Mouse (Mus musculus): ENCODE data around the gene Ctnnbl1. TPM values are rescaled to one million over a fixed set of nuclear protein-coding genes. Genes with fewer than 3 reads are reported as not detected.

Ctnnbl1 gene
- polyA plus RNA-seq, 1 experiment from 2014 or later: 106 TPM

DNA sequence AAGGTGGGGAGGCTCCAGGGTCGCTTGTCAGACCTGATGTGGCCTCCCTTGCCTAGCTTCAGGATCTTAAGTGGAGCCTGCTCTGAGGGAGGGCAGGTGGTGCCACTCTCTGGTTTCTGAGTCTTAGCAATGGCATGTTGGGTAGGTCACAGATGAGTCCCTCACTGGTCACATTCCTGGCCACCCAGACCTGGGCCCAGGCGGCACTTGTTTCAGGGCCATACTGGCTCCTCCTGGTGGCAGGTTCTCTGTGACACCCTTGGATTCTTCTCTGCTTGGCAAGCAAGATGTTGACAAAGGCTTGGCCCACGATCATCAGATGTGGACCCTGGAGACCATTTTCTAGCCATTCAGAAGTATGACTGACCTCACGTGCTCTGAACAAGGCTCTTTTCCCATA lies 195.5 kb downstream of the Ctnnbl1 start:
- Histone ChIP-seq H3K9me3 (ENCODE audit: control insufficient read depth, low read length) (no peaks in the 10 kb centered on the region), H3K4me3 (ENCODE audit: low read depth, low read length) (no peak overlapping the region), H3K36me3 (ENCODE audit: control insufficient read depth, insufficient read depth, low read length) (no peaks in the 10 kb centered on the region), H3K27me3 (ENCODE audit: control insufficient read depth, insufficient read depth, low read length) (no peaks in the 10 kb centered on the region), H3K4me2 (ENCODE audit: low read depth) (no peak overlapping the region), H3K4me1 (ENCODE audit: control insufficient read depth, insufficient read depth, low read length) (peaks cover 7% of the 10 kb centered on the region; the same call in 1 of the 2 replicates), H3K27ac (ENCODE audit: low read depth, low read length) (no peak overlapping the region), H3K9ac (ENCODE audit: low read length) (no peak overlapping the region)
- WGBS: 77% methylated on average over 4 of the region's 4 CpGs
- DNase-seq (ENCODE audit: low spot score) (no peak), ATAC-seq (ENCODE audit: insufficient read depth, low FRiP score, low TSS enrichment) (no peak)

GRCm38 (mm10) chr2:157935444-157936171 lies 198.4 kb downstream of the Ctnnbl1 start:
- Histone ChIP-seq H3K27me3 (ENCODE audit: control insufficient read depth, insufficient read depth, low read length) (no peaks in the 10 kb centered on the region), H3K36me3 (ENCODE audit: control insufficient read depth, insufficient read depth, low read length) (no peaks in the 10 kb centered on the region), H3K27ac (ENCODE audit: low read depth, low read length) (no peak overlapping the region), H3K4me1 (ENCODE audit: control insufficient read depth, insufficient read depth, low read length) (peaks cover 4% of the 10 kb centered on the region; the same call in 1 of the 2 replicates), H3K9ac (ENCODE audit: low read length) (no peak overlapping the region), H3K4me2 (ENCODE audit: low read depth) (no peak overlapping the region), H3K9me3 (ENCODE audit: control insufficient read depth, low read length) (no peaks in the 10 kb centered on the region), H3K4me3 (ENCODE audit: low read depth, low read length) (no peak overlapping the region)
- 79% methylated on average over 11 of the region's 11 CpGs for WGBS
- DNase-seq (ENCODE audit: low spot score) (no peak), ATAC-seq (ENCODE audit: insufficient read depth, low FRiP score, low TSS enrichment) (no peak)

- WGBS: 85% methylated on average over 4 of the region's 4 CpGs
- ATAC-seq (ENCODE audit: insufficient read depth, low FRiP score, low TSS enrichment) (no peak), DNase-seq (ENCODE audit: low spot score) (no peak)
- H3K27ac ChIP-seq (ENCODE audit: low read depth, low read length): no peak overlapping the region
- H3K9ac ChIP-seq (ENCODE audit: low read length): no peak overlapping the region
- H3K9me3 ChIP-seq (ENCODE audit: control insufficient read depth, low read length): no peaks in the 10 kb centered on the region
- H3K4me1 ChIP-seq (ENCODE audit: control insufficient read depth, insufficient read depth, low read length): peaks cover 13% of the 10 kb centered on the region
- no peak overlapping the region for H3K4me2 ChIP-seq (ENCODE audit: low read depth)
- H3K36me3 ChIP-seq (ENCODE audit: control insufficient read depth, insufficient read depth, low read length): no peaks in the 10 kb centered on the region
- H3K27me3 ChIP-seq (ENCODE audit: control insufficient read depth, insufficient read depth, low read length): no peaks in the 10 kb centered on the region
- H3K4me3 ChIP-seq (ENCODE audit: low read depth, low read length): no peak overlapping the region
Observed at GRCm38 (mm10) chr2:157936676-157937075, 199.5 kb downstream of the Ctnnbl1 start.

- DNase-seq (ENCODE audit: low spot score) (peak; percentile 19), ATAC-seq (ENCODE audit: insufficient read depth, low FRiP score, low TSS enrichment) (no peak)
- Histone ChIP-seq H3K9ac (ENCODE audit: low read length) (no peak overlapping the region; the same call in 1 of the 2 replicates), H3K9me3 (ENCODE audit: control insufficient read depth, low read length) (no peaks in the 10 kb centered on the region), H3K27me3 (ENCODE audit: control insufficient read depth, insufficient read depth, low read length) (no peaks in the 10 kb centered on the region), H3K27ac (ENCODE audit: low read depth, low read length) (no peak overlapping the region), H3K4me2 (ENCODE audit: low read depth) (peak overlapping the region; percentile 10; the same call in 1 of the 2 replicates), H3K36me3 (ENCODE audit: control insufficient read depth, insufficient read depth, low read length) (no peaks in the 10 kb centered on the region; the same call in 1 of the 2 replicates), H3K4me3 (ENCODE audit: low read depth, low read length) (no peak overlapping the region), H3K4me1 (ENCODE audit: control insufficient read depth, insufficient read depth, low read length) (peaks cover 19% of the 10 kb centered on the region)
- under 1% methylated on average over 18 of the region's 18 CpGs for WGBS
Observed at GRCm38 (mm10) chr2:157940586-157941185, 203.5 kb downstream of the Ctnnbl1 start.

Other genes starting within 250 kb of the Ctnnbl1 start
- gene Nnat, start 177.3 kb upstream of the Ctnnbl1 start, polyA plus RNA-seq (2014; fragmentation: Nextera tagmentation; extraction: Ambion mirVana): 1,357 and 1,505 TPM in 2 replicates
- gene Blcap, start 166.1 kb upstream of the Ctnnbl1 start, polyA plus RNA-seq (2014; fragmentation: Nextera tagmentation; extraction: Ambion mirVana): 99.5 and 105 TPM in 2 replicates
- 7.5 and 11.0 TPM in 2 replicates for gene Vstm2l, start 177.3 kb downstream of the Ctnnbl1 start, polyA plus RNA-seq (2014; fragmentation: Nextera tagmentation; extraction: Ambion mirVana)